Mouse (Mus musculus) forebrain, embryonic 15.5 days (tissue): ENCODE measurements around the gene Syne2. TPM values are rescaled to one million over a fixed set of nuclear protein-coding genes. Genes with fewer than 3 reads are reported as not detected.

Experiments used
- ATAC-seq: fragments of 200-750 bp; cut with Nextera tagmentation; replicated peaks from 2 replicates; pipeline ENCODE4 v1.8.0; 2017; ENCODE audit warnings: mild to moderate bottlenecking, moderate TSS enrichment, moderate library complexity
- H3K27ac ChIP-seq: fragments of 300-500 bp; sonication (generic); replicated peaks from 2 replicates; pipeline ENCODE4 v1.5.1; 2015; ENCODE audit warnings: mild to moderate bottlenecking, inconsistent platforms
- H3K27me3 ChIP-seq: fragments of 300-500 bp; sonication (generic); 2 replicates; pipeline ENCODE4 v1.6.1; 2015; ENCODE audit warnings: inconsistent platforms
- H3K36me3 ChIP-seq: fragments of 300-500 bp; sonication (generic); 2 replicates; pipeline ENCODE4 v1.6.1; 2015; ENCODE audit warnings: mild to moderate bottlenecking, inconsistent platforms
- H3K4me1 ChIP-seq: fragments of 300-500 bp; sonication (generic); 2 replicates; pipeline ENCODE4 v1.6.1; 2015; ENCODE audit warnings: inconsistent platforms
- H3K4me2 ChIP-seq: fragments of 300-500 bp; sonication (generic); replicated peaks from 2 replicates; pipeline ENCODE4 v1.6.1; 2015; ENCODE audit warnings: mild to moderate bottlenecking, inconsistent platforms
- H3K4me3 ChIP-seq: fragments of 300-500 bp; sonication (generic); 2 replicates; pipeline ENCODE4 v1.5.1; 2015; ENCODE audit warnings: mild to moderate bottlenecking, inconsistent platforms
- H3K9ac ChIP-seq: fragments of 300-500 bp; sonication (generic); replicated peaks from 2 replicates; pipeline ENCODE4 v1.6.1; 2015; ENCODE audit warnings: mild to moderate bottlenecking, inconsistent platforms
- H3K9me3 ChIP-seq: fragments of 300-500 bp; sonication (generic); 2 replicates; pipeline ENCODE4 v1.6.1; 2016; ENCODE audit warnings: inconsistent platforms
- WGBS: fragments of 180-500 bp; shearing (Covaris S2); methylation state at CpG from one replicate; pipeline ENCODE4 v1.1.7; 2015; ENCODE audit warnings: mixed read lengths; 5-methylcytosine and 5-hydroxymethylcytosine counted together
- polyA plus RNA-seq: library from polyadenylated mRNA; unstranded; fragments of >200 nt; fragmentation: Nextera tagmentation; extraction: Ambion mirVana; gene quantifications from 2 replicates; pipeline ENCODE4 v1.2.1, GENCODE M21; 2015

The Syne2 gene
- polyA plus RNA-seq, 1 experiment from 2014 or later: 116 TPM

- no peak overlapping the region for H3K9ac ChIP-seq
- no peaks in the 10 kb centered on the region for H3K36me3 ChIP-seq
- no peak for ATAC-seq
- WGBS: 58% methylated on average over 7 of the region's 7 CpGs
- no peaks in the 10 kb centered on the region for H3K27me3 ChIP-seq
- no peak overlapping the region for H3K27ac ChIP-seq
- H3K4me1 ChIP-seq: peaks cover 21% of the 10 kb centered on the region
- no peak overlapping the region for H3K4me2 ChIP-seq
- H3K9me3 ChIP-seq: no peaks in the 10 kb centered on the region
- no peak overlapping the region for H3K4me3 ChIP-seq
These were observed 37.1 kb downstream of the Syne2 start for GRCm38 (mm10) chr12:75855051-75855453.

- WGBS: 89% methylated on average over 9 of the region's 9 CpGs
These were observed 37.7 kb downstream of the Syne2 start for GRCm38 (mm10) chr12:75855621-75856020.

DNA sequence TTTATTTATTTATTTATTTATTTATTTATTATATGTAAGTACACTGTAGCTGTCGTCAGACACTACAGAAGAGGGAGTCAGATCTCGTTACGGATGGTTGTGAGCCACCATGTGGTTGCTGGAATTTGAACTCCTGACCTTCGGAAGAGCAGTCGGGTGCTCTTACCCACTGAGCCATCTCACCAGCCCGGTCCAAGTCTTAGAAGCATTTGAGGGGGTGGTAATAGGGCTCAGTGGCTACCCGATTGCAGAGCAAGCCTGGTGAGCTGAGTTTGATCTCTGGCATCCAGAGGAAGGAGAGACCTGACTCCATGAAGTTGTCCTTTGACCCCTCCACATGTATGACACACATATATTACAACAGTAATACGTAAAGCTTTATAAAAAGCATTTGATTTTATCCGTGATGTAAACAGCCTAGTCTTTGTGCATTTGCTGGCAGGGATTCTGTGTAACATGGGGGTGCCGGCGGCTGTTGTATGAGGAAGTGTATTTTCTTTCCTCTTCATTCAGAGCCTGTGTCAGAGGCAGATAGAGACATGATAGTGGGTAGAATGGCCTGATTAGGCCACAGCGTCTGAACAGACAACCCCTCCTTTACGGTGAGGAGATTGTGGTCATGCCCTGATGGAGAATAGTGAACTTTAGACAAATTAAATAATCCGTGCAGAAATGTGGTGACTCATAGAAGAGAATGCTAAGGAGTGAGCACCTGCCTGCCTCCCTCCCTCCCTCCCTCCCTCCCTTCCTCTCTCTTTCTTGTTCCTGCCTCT is 38.3 kb downstream of the Syne2 start:
- Histone ChIP-seq H3K4me3 (no peak overlapping the region), H3K4me2 (no peak overlapping the region), H3K36me3 (no peaks in the 10 kb centered on the region), H3K27ac (no peak overlapping the region), H3K27me3 (no peaks in the 10 kb centered on the region), H3K4me1 (peaks cover 22% of the 10 kb centered on the region), H3K9me3 (no peaks in the 10 kb centered on the region), H3K9ac (no peak overlapping the region)
- WGBS: 64% methylated on average over 14 of the region's 14 CpGs
- peak; percentile 24; the same call in 1 of the 2 replicates for ATAC-seq

More at GRCm38 (mm10) chr12:75855621-75856020, 37.7 kb downstream of the Syne2 start:
- no peaks in the 10 kb centered on the region for H3K27me3 ChIP-seq
- H3K36me3 ChIP-seq: no peaks in the 10 kb centered on the region
- no peaks in the 10 kb centered on the region for H3K9me3 ChIP-seq
- H3K4me2 ChIP-seq: no peak overlapping the region
- H3K27ac ChIP-seq: no peak overlapping the region
- no peak for ATAC-seq
- H3K4me1 ChIP-seq: peaks cover 22% of the 10 kb centered on the region
- H3K9ac ChIP-seq: no peak overlapping the region
- no peak overlapping the region for H3K4me3 ChIP-seq

DNA sequence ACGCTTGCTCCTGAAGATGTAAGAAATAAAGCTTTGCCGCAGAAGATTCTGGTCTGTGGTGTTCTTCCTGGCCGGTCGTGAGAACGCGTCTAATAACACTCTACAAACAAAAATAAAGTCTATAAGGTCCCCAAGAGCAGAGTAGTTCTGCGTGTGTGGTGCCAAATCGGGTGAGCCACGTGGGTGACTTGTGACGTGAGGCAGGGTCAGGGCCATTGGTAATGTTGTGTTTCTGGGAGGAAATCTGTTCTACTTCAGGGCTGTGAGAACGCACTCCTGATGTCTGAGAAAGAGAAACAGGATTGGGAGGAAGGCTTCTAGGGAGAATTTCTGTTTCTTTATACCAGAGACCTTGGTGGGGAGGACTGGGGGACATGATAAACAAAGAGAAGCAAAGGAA is 42.0 kb downstream of the Syne2 start:
- peaks cover 15% of the 10 kb centered on the region for H3K4me1 ChIP-seq
- no peaks in the 10 kb centered on the region for H3K36me3 ChIP-seq
- no peaks in the 10 kb centered on the region for H3K27me3 ChIP-seq
- no peak for ATAC-seq
- H3K9ac ChIP-seq: no peak overlapping the region
- WGBS: 89% methylated on average over 10 of the region's 11 CpGs
- H3K9me3 ChIP-seq: no peaks in the 10 kb centered on the region
- H3K27ac ChIP-seq: peak overlapping the region; percentile 48
- no peak overlapping the region for H3K4me3 ChIP-seq
- H3K4me2 ChIP-seq: no peak overlapping the region

DNA sequence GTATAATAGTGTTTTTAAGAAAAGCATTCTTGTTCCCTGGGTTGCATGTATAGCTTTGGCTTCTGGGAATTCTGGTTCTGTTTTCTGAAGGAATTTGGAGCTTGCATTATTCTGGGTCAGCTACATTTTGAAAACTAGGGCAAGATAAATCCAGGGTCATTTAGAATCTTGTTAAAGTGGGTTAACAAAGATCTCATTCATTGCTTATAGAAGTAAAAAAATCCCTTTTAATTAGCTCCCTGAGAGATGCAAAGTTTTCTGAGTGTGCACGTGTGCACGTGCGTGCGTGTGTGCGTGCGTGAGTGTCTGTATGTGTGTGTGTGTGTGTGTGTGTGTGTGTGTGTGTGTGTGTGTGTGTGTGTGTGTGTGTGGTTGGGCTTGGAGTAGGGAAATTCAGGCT is 42.9 kb downstream of the Syne2 start:
- 23% methylated on average over 6 of the region's 6 CpGs for WGBS
- peaks cover 15% of the 10 kb centered on the region for H3K4me1 ChIP-seq
- H3K27me3 ChIP-seq: no peaks in the 10 kb centered on the region
- H3K9ac ChIP-seq: no peak overlapping the region
- H3K9me3 ChIP-seq: no peaks in the 10 kb centered on the region
- no peak for ATAC-seq
- H3K4me2 ChIP-seq: no peak overlapping the region
- no peaks in the 10 kb centered on the region for H3K36me3 ChIP-seq
- no peak overlapping the region for H3K4me3 ChIP-seq
- H3K27ac ChIP-seq: no peak overlapping the region

DNA sequence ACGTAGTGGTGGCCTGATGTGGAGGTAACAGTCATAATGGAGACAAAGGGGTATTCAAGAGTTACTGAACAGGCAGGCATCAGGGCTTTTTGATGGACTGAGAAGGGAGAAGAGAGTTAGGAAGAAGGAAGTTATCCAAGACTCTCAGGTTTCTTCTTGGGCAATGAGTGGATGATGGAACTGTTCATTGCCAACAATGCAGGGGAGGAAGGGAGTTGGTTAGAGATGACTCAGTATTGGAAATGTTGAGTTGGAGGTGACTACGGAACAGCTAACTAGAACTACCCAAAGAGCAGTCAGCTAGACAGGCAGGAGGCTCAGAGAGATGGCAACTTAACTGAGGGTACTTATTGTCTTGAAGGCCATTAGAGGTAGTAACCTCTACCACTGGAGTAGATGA is 47.2 kb downstream of the Syne2 start:
- Histone ChIP-seq H3K9me3 (no peaks in the 10 kb centered on the region), H3K4me1 (peaks cover 12% of the 10 kb centered on the region), H3K9ac (no peak overlapping the region), H3K27me3 (no peaks in the 10 kb centered on the region), H3K4me2 (no peak overlapping the region), H3K27ac (no peak overlapping the region), H3K4me3 (no peak overlapping the region), H3K36me3 (no peaks in the 10 kb centered on the region)
- no peak for ATAC-seq
- 91% methylated on average over 2 of the region's 2 CpGs for WGBS

DNA sequence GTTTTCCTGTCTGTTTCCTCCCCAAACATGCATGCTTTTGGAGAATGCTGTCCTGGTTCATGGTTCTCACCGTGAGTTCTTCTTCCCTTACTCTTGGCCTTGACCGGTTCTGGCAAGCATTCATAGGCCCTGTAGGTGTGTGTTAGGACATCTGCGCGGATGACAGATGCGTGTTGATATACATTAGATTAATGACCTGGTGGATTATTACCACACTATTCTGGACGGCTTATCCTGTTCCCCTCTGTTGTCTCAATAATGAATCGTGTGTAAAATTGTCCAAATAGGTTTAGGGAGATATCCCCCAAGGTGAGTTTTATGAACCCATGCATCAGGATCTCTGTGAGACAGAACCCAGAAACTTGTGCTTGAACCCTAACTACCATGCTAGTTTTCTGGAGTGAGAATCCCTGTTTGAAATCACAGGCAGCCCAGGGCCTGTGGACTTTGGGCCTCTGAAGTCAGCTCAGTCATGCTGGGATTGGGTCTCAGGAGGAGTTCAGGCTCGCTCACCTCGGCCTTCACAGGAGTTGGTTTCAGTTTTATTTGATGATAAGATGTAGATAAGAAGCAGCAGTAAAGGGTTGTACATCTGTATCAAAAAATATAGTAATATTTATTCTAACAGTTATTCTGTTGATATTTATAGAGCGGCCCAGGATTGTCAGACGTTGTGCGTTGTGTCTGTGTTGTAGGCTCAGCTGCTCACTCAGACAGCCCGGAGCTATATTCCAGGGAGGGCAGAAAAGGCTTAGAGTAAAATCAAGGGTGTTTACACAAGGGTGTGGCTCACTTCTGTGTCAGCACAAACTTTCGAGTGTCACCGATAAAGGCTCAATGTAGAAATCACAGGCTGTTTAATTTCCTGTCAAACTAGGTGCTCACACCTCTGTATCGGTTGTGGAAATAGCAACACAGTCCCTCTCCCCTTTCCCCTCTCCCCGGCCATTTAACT is 48.8 kb downstream of the Syne2 start:
- no peak overlapping the region for H3K4me3 ChIP-seq
- H3K9me3 ChIP-seq: no peaks in the 10 kb centered on the region
- no peak overlapping the region for H3K9ac ChIP-seq
- H3K4me2 ChIP-seq: no peak overlapping the region
- ATAC-seq: no peak
- no peaks in the 10 kb centered on the region for H3K27me3 ChIP-seq
- peaks cover 12% of the 10 kb centered on the region for H3K4me1 ChIP-seq
- no peaks in the 10 kb centered on the region for H3K36me3 ChIP-seq
- no peak overlapping the region for H3K27ac ChIP-seq
- WGBS: 85% methylated on average over 17 of the region's 17 CpGs

DNA sequence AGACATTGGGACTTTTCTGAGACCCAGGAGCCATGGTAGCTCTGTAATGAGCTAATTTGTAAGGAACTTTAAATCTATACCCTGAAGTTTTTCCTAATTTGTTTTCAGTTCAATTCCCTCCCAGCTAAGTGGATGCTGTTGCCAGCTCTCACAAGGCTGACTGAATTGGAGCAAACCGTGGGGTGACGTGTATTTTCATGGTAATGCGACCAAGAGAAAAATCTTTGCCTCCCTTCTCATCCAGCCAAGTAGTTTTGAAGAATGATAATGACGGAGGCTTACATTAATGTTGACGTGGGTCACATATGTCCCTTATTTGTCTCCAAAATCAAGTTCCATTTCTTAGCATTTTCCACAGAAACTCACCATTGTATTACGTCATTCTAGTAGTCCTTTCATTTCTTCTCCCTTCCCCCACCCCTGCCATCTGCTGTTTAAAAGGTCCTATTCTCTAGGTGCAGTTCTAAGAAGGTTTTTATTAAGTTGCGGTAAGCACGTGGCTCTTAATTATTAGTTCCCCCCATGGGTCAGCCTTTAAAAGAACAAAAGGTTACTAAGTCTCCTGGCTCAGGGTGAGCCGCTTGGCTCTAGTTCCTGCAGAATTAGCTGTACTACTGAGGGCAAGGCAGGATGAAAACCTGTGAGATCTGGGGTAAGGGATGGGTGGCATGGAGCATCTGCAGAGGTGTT is 55.8 kb downstream of the Syne2 start:
- peak overlapping the region; percentile 77 for H3K27ac ChIP-seq

GRCm38 (mm10) chr12:75874287-75874994 is 56.5 kb downstream of the Syne2 start:
- H3K27ac ChIP-seq: peak overlapping the region; percentile 77
- no peaks in the 10 kb centered on the region for H3K36me3 ChIP-seq
- peak overlapping the region; percentile 34 for H3K4me2 ChIP-seq
- ATAC-seq: peak; percentile 62
- H3K9ac ChIP-seq: peak overlapping the region; percentile 26
- H3K9me3 ChIP-seq: no peaks in the 10 kb centered on the region
- 8% methylated on average over 12 of the region's 12 CpGs for WGBS
- 0 out of 2 replicates have a peak overlapping the region, but pooled peaks have one; percentile 1 for H3K4me3 ChIP-seq
- no peaks in the 10 kb centered on the region for H3K27me3 ChIP-seq
- H3K4me1 ChIP-seq: peaks cover 26% of the 10 kb centered on the region

More for the DNA sequence above, 55.8 kb downstream of the Syne2 start:
- Histone ChIP-seq H3K4me1 (peaks cover 32% of the 10 kb centered on the region), H3K27me3 (no peaks in the 10 kb centered on the region), H3K9me3 (no peaks in the 10 kb centered on the region), H3K4me2 (peak overlapping the region; percentile 34), H3K4me3 (no peak overlapping the region), H3K36me3 (no peaks in the 10 kb centered on the region), H3K9ac (peak overlapping the region; percentile 26)
- peak; percentile 83 for ATAC-seq
- 8% methylated on average over 9 of the region's 9 CpGs for WGBS

- no peaks in the 10 kb centered on the region for H3K9me3 ChIP-seq
- H3K4me3 ChIP-seq: no peak overlapping the region
- WGBS: 89% methylated on average over 12 of the region's 12 CpGs
- H3K4me1 ChIP-seq: peaks cover 6% of the 10 kb centered on the region
- H3K27me3 ChIP-seq: no peaks in the 10 kb centered on the region
- no peak for ATAC-seq
- H3K36me3 ChIP-seq: peaks cover 4% of the 10 kb centered on the region
- no peak overlapping the region for H3K9ac ChIP-seq
- no peak overlapping the region for H3K4me2 ChIP-seq
- H3K27ac ChIP-seq: no peak overlapping the region
These were observed 61.8 kb downstream of the Syne2 start for GRCm38 (mm10) chr12:75879636-75880317.

DNA sequence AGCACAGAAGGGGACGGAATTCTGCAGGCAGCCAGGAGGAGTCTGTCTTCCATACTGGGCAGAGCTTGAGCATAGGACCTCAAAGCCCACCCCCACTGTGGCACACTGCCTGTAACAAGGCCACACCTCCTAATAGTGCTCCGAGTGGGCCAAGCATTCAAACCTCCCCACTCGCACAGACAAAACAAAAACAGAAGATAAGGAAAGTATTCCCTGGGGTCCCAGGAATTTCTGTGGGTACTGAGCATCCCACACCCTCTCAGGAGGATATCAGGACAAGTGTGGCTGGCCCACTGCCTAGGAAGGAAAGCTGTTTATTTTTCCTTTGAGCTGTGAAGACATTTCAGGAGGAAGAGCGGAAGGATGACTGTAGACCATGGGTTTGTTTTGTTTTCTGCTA is 63.6 kb downstream of the Syne2 start:
- Histone ChIP-seq H3K4me3 (no peak overlapping the region), H3K27me3 (no peaks in the 10 kb centered on the region), H3K27ac (no peak overlapping the region), H3K4me2 (no peak overlapping the region), H3K9me3 (no peaks in the 10 kb centered on the region), H3K4me1 (no peaks in the 10 kb centered on the region), H3K36me3 (peaks cover 4% of the 10 kb centered on the region), H3K9ac (no peak overlapping the region)
- 51% methylated on average over 4 of the region's 4 CpGs for WGBS
- ATAC-seq: no peak
